Mouse (Mus musculus): ENCODE data around the gene Shb.

- TF ChIP-seq POLR2A (IDR thresholded peaks at IDR 0.05; ENCODE audit: low read depth, low read length), result no peak
- TF ChIP-seq CTCF (IDR thresholded peaks at IDR 0.05; ENCODE audit: borderline replicate concordance, insufficient read depth, low read length), result no peak
These were observed 44.6 kb downstream of the Shb start for GRCm38 (mm10) chr4:45487681-45488081.

Measured in embryonic fibroblast, embryonic 13.5 days (primary cell).